Mouse (Mus musculus) MEL (cell line): ENCODE results near the gene Angptl6. TPM values are rescaled to one million over a fixed set of nuclear protein-coding genes. Genes with fewer than 3 reads are reported as not detected.

Experiments
- DNase-seq: peaks from one replicate; pipeline ENCODE4 v3.0.0; 2011; ENCODE audit warnings: low read depth, low spot score
- H3K27ac ChIP-seq: 2 replicates; pipeline ENCODE4 v1.5.1; 2012; ENCODE audit warnings: low read depth, mild to moderate bottlenecking, control low read depth, low read length, moderate library complexity; ENCODE audit not compliant: control insufficient read depth
- H3K27me3 ChIP-seq, 2 experiments: fragments of 150-350 bp in 1 of 2; sonication (generic) in 1 of 2; 2 replicates each; pipeline ENCODE4 v1.6.1; 2012; ENCODE audit warnings: low read length in 2 of 2, mild to moderate bottlenecking in 2 of 2, improper control_type of control experiment in 1 of 2, moderate library complexity in 1 of 2; ENCODE audit not compliant: insufficient read depth in 2 of 2, control insufficient read depth in 1 of 2
- H3K36me3 ChIP-seq, 2 experiments: 2 replicates each; pipeline ENCODE4 v1.6.1; 2012 to 2014; ENCODE audit warnings: low read length in 2 of 2, improper control_type of control experiment in 1 of 2, inconsistent platforms in 1 of 2, mild to moderate bottlenecking in 1 of 2; ENCODE audit not compliant: insufficient read depth in 2 of 2, control insufficient read depth in 1 of 2
- H3K4me1 ChIP-seq, 2 experiments: fragments of 150-350 bp in 1 of 2; sonication (generic) in 1 of 2; 2 replicates each; pipeline ENCODE4 v1.6.1; 2012; ENCODE audit warnings: low read length in 2 of 2, improper control_type of control experiment in 1 of 2, mild to moderate bottlenecking in 1 of 2; ENCODE audit not compliant: insufficient read depth in 2 of 2, control insufficient read depth in 1 of 2
- H3K4me3 ChIP-seq, 2 experiments: fragments of 150-350 bp in 1 of 2; sonication (generic) in 1 of 2; 2 replicates each; pipeline ENCODE4 v1.5.1; 2012; ENCODE audit warnings: low read depth in 2 of 2, low read length in 2 of 2, mild to moderate bottlenecking in 2 of 2, moderate library complexity in 2 of 2, control low read depth in 1 of 2, improper control_type of control experiment in 1 of 2; ENCODE audit not compliant: control insufficient read depth in 1 of 2, insufficient read depth in 1 of 2
- H3K79me2 ChIP-seq: 2 replicates; pipeline ENCODE4 v1.6.1; 2012; ENCODE audit warnings: mild to moderate bottlenecking, low read length, moderate library complexity; ENCODE audit not compliant: control insufficient read depth, poor library complexity, insufficient read depth
- H3K9ac ChIP-seq: 2 replicates; pipeline ENCODE4 v1.6.1; 2012; ENCODE audit warnings: low read depth, mild to moderate bottlenecking, control low read depth, low read length, moderate library complexity; ENCODE audit not compliant: control insufficient read depth, poor library complexity, severe bottlenecking
- H3K9me3 ChIP-seq: fragments of 150-350 bp; sonication (generic); replicated peaks from 2 replicates; pipeline ENCODE4 v1.6.1; 2012; ENCODE audit warnings: mild to moderate bottlenecking, low read length, improper control_type of control experiment, moderate library complexity; ENCODE audit not compliant: insufficient read depth
- BHLHE40 ChIP-seq: IDR thresholded peaks from 2 replicates; pipeline ENCODE4 v1.6.1; 2012; ENCODE audit warnings: low read depth, mild to moderate bottlenecking, inconsistent platforms, low read length, improper control_type of control experiment, borderline replicate concordance
- CTCF ChIP-seq, 3 experiments: IDR thresholded peaks in 2 of 3; conservative IDR thresholded peaks in 1 of 3; 2 replicates each; pipeline ENCODE4 v1.5.1; 2011 to 2012; ENCODE audit warnings: low read length in 3 of 3, low read depth in 2 of 3, mild to moderate bottlenecking in 2 of 3, improper control_type of control experiment in 1 of 3, inconsistent platforms in 1 of 3, mixed read lengths in 1 of 3, moderate library complexity in 1 of 3; ENCODE audit not compliant: control insufficient read depth in 1 of 3, insufficient read depth in 1 of 3, poor library complexity in 1 of 3, severe bottlenecking in 1 of 3
- E2F4 ChIP-seq: IDR thresholded peaks from 2 replicates; pipeline ENCODE4 v1.6.1; 2011; ENCODE audit warnings: low read depth, low read length, improper control_type of control experiment, borderline replicate concordance
- ELF1 ChIP-seq: IDR thresholded peaks from 2 replicates; pipeline ENCODE4 v1.6.1; 2014; ENCODE audit warnings: low read depth, mild to moderate bottlenecking, inconsistent platforms, low read length, improper control_type of control experiment, moderate library complexity
- GATA1 ChIP-seq: IDR thresholded peaks from 2 replicates; pipeline ENCODE4 v1.6.1; 2011; ENCODE audit warnings: low read depth, low read length, improper control_type of control experiment
- HCFC1 ChIP-seq: IDR thresholded peaks from 2 replicates; pipeline ENCODE4 v1.6.1; 2012; ENCODE audit warnings: low read depth, mild to moderate bottlenecking, inconsistent platforms, low read length, improper control_type of control experiment, moderate library complexity
- JUND ChIP-seq: IDR thresholded peaks from 2 replicates; pipeline ENCODE4 v1.6.1; 2011; ENCODE audit warnings: low read depth, mild to moderate bottlenecking, improper control_type of control experiment, low read length
- MAFK ChIP-seq: IDR thresholded peaks from 2 replicates; pipeline ENCODE4 v1.6.1; 2011; ENCODE audit warnings: low read depth, mild to moderate bottlenecking, low read length, improper control_type of control experiment, borderline replicate concordance
- MAZ ChIP-seq: IDR thresholded peaks from 2 replicates; pipeline ENCODE4 v1.6.1; 2012; ENCODE audit warnings: low read depth, mild to moderate bottlenecking, inconsistent platforms, low read length, improper control_type of control experiment
- MYB ChIP-seq: IDR thresholded peaks from 2 replicates; pipeline ENCODE4 v1.6.1; 2011; ENCODE audit warnings: mild to moderate bottlenecking, low read depth, low read length, improper control_type of control experiment
- NELFE ChIP-seq: IDR thresholded peaks from 2 replicates; pipeline ENCODE4 v1.6.1; 2011; ENCODE audit warnings: low read depth, low read length, improper control_type of control experiment
- POLR2A ChIP-seq, 2 experiments: IDR thresholded peaks; 2 replicates each; pipeline ENCODE4 v1.6.1; 2011 to 2012; ENCODE audit warnings: low read length in 2 of 2, mild to moderate bottlenecking in 2 of 2, control low read depth in 1 of 2, improper control_type of control experiment in 1 of 2, low read depth in 1 of 2, moderate library complexity in 1 of 2; ENCODE audit not compliant: control insufficient read depth in 1 of 2, insufficient read depth in 1 of 2, poor library complexity in 1 of 2
- POLR2AphosphoS2 ChIP-seq: IDR thresholded peaks from 2 replicates; pipeline ENCODE4 v1.6.1; 2011; ENCODE audit warnings: low read length, improper control_type of control experiment
- POLR2AphosphoS5 ChIP-seq: IDR thresholded peaks from 2 replicates; pipeline ENCODE4 v1.6.1; 2012; ENCODE audit warnings: low read depth, borderline replicate concordance, mild to moderate bottlenecking, inconsistent platforms, low read length, moderate library complexity, mixed read lengths
- RAD21 ChIP-seq: IDR thresholded peaks from 2 replicates; pipeline ENCODE4 v1.6.1; 2011; ENCODE audit warnings: mild to moderate bottlenecking, low read depth, low read length, improper control_type of control experiment
- RCOR1 ChIP-seq: IDR thresholded peaks from 2 replicates; pipeline ENCODE4 v1.6.1; 2012; ENCODE audit warnings: low read depth, mild to moderate bottlenecking, inconsistent platforms, low read length, improper control_type of control experiment
- SIN3A ChIP-seq: IDR thresholded peaks from 2 replicates; pipeline ENCODE4 v1.6.1; 2012; ENCODE audit warnings: low read length, improper control_type of control experiment, inconsistent platforms
- TAL1 ChIP-seq: IDR thresholded peaks from 2 replicates; pipeline ENCODE4 v1.6.1; 2012; ENCODE audit warnings: mild to moderate bottlenecking, inconsistent platforms, low read length, moderate library complexity, mixed read lengths
- TBP ChIP-seq: IDR thresholded peaks from 2 replicates; pipeline ENCODE4 v1.8.0; 2011; ENCODE audit warnings: low read depth, low read length, improper control_type of control experiment
- UBTF ChIP-seq: IDR thresholded peaks from 2 replicates; pipeline ENCODE4 v1.6.1; 2012; ENCODE audit warnings: low read depth, mild to moderate bottlenecking, inconsistent platforms, low read length, improper control_type of control experiment, moderate library complexity, borderline replicate concordance; ENCODE audit not compliant: insufficient read depth
- USF2 ChIP-seq, 2 experiments: IDR thresholded peaks; 2 replicates each; pipeline ENCODE4 v1.6.1; 2011 to 2012; ENCODE audit warnings: improper control_type of control experiment in 2 of 2, low read length in 2 of 2, borderline replicate concordance in 1 of 2, inconsistent platforms in 1 of 2, low read depth in 1 of 2, mild to moderate bottlenecking in 1 of 2; ENCODE audit not compliant: insufficient read depth in 1 of 2
- ZC3H11A ChIP-seq: IDR thresholded peaks from 2 replicates; pipeline ENCODE4 v1.6.1; 2012; ENCODE audit warnings: low read depth, mild to moderate bottlenecking, inconsistent platforms, low read length, improper control_type of control experiment
- ZNF384 ChIP-seq: IDR thresholded peaks from 2 replicates; pipeline ENCODE4 v1.6.1; 2012; ENCODE audit warnings: low read depth, mild to moderate bottlenecking, inconsistent platforms, low read length, improper control_type of control experiment
- polyA plus RNA-seq, 2 experiments: library from polyadenylated mRNA; stranded (reverse) in 1 of 2; unstranded in 1 of 2; fragments of >175 nt in 1 of 2; fragments of >200 nt in 1 of 2; gene quantifications; 2 replicates each; pipeline versions ENCODE4 v1.2.1 to v1.2.4; 2012; ENCODE audit warnings: low replicate concordance in 2 of 2, low read depth in 1 of 2; ENCODE audit not compliant: insufficient read length in 2 of 2, insufficient read depth in 1 of 2, missing spikeins in 1 of 2
- total RNA-seq: library from RNA; depleted of rRNA; stranded (reverse); fragments of 300-350 nt; gene quantifications from 2 replicates; pipeline ENCODE4 v1.2.3, GENCODE M21; 2012

Angptl6 gene
- total and polyA plus RNA-seq, 3 experiments: 10.9 to 22.6 TPM; not detected in 1

- Histone ChIP-seq H3K9ac (peak overlapping the region; percentile 74), H3K79me2 (peaks cover 10% of the 10 kb centered on the region), H3K27me3 (no peaks in the 10 kb centered on the region), H3K27ac (peak overlapping the region; percentile 92), H3K4me1 (peaks cover 8 to 27% of the 10 kb centered on the region in 2 experiments; a peak in 3 of 4 replicates), H3K4me3 (peak overlapping the region; percentile 54 to 56), H3K36me3 (peaks cover 6 to 17% of the 10 kb centered on the region in 2 experiments), H3K9me3 (no peaks in the 10 kb centered on the region)
- peak; percentile 100 for DNase-seq
- no peak for TF ChIP-seq NELFE
- no peak for TF ChIP-seq POLR2AphosphoS2
- TF ChIP-seq E2F4: no peak
- TF ChIP-seq TAL1: no peak
- no peak for TF ChIP-seq BHLHE40
- no peak for TF ChIP-seq MYB
- peak; percentile 87; the same call in 1 of the 2 replicates for TF ChIP-seq TBP
- no peak for TF ChIP-seq SIN3A
- no peak for TF ChIP-seq MAZ
- no peak for TF ChIP-seq HCFC1
- TF ChIP-seq ZC3H11A: no peak
- TF ChIP-seq UBTF: peak; percentile 94; the same call in 1 of the 2 replicates
- TF ChIP-seq ZNF384: no peak
- no peak for TF ChIP-seq GATA1
- TF ChIP-seq RCOR1: no peak
- peak in 1 of 3 experiments; percentile 94; a peak in 2 of 6 replicates for TF ChIP-seq CTCF (IDR thresholded peaks at IDR 0.05 in 2 of 3, conservative IDR thresholded peaks at IDR 0.05 in 1 of 3; ENCODE audit: control insufficient read depth in 1 of 3, insufficient read depth in 1 of 3, low read depth in 2 of 3, low read length in 3 of 3, poor library complexity in 1 of 3, severe bottlenecking in 1 of 3)
- TF ChIP-seq JUND: no peak
- TF ChIP-seq ELF1: no peak
- peak; percentile 92; the same call in 1 of the 2 replicates for TF ChIP-seq POLR2AphosphoS5
- TF ChIP-seq RAD21: no peak
- TF ChIP-seq POLR2A (IDR thresholded peaks at IDR 0.05; ENCODE audit: control insufficient read depth in 1 of 2, insufficient read depth in 1 of 2, low read depth in 1 of 2, low read length in 2 of 2, poor library complexity in 1 of 2): peak in 1 of 2 experiments; percentile 96; a peak in 2 of 4 replicates
- no peak for TF ChIP-seq MAFK
- TF ChIP-seq USF2 (IDR thresholded peaks at IDR 0.05; ENCODE audit: borderline replicate concordance in 1 of 2, insufficient read depth in 1 of 2, low read depth in 1 of 2, low read length in 2 of 2): no peak
Observed at GRCm38 (mm10) chr9:20878041-20878709, 1.4 kb downstream of the Angptl6 start.
